ENCODE assay signal across 8 mouse cellular contexts in genomic region chr7:4915669-4916416, GRCm38 (mm10). TPM values are rescaled to one million over a fixed set of nuclear protein-coding genes. Genes with fewer than 3 reads are reported as not detected.
DNase-seq lines count a peak whose midpoint lies in the region; ATAC-seq lines count a peak whose summit lies in the region.

No protein-coding gene starts in this region.

- H3K27ac ChIP-seq in forebrain, embryonic 10.5 days: peak overlapping the region; percentile 100
- peak overlapping the region; percentile 96 for H3K27ac ChIP-seq in midbrain, embryonic 12.5 days (replicated peaks)

- DNase-seq in layer of hippocampus, postnatal 14 days (ENCODE audit: low spot score in 2 of 2): peak; percentile 58 to 59
- DNase-seq in layer of hippocampus, adult 9-11 months: no peak
- peak; percentile 63 for DNase-seq in brain, adult 2 months (ENCODE audit: low read depth, low spot score)
- no peak for DNase-seq in forebrain, embryonic 10.5 days (ENCODE audit: extremely low spot score, low spot score)
- DNase-seq in kidney, postnatal 14 days: peak; percentile 43
- DNase-seq in gastrocnemius, adult 8-10 months (ENCODE audit: low spot score in 2 of 2): no peak
- no peak for DNase-seq in T-cell, adult 2 months (ENCODE audit: low spot score)

- peak overlapping the region; percentile 82 for H3K9ac ChIP-seq in midbrain, embryonic 12.5 days (replicated peaks)

- peak overlapping the region; percentile 79 for H3K4me3 ChIP-seq in forebrain, embryonic 10.5 days
- peak overlapping the region; percentile 76 for H3K4me3 ChIP-seq in midbrain, embryonic 12.5 days

- WGBS in forebrain, embryonic 10.5 days: 29% methylated on average over 14 of the region's 14 CpGs
- 22% methylated on average over 14 of the region's 14 CpGs for WGBS in midbrain, embryonic 12.5 days

- H3K36me3 ChIP-seq in forebrain, embryonic 10.5 days (replicated peaks): peaks cover 37% of the 10 kb centered on the region
- H3K36me3 ChIP-seq in midbrain, embryonic 12.5 days: peaks cover 38% of the 10 kb centered on the region

- H3K9me3 ChIP-seq in forebrain, embryonic 10.5 days: no peaks in the 10 kb centered on the region; the same call in 1 of the 2 replicates
- H3K9me3 ChIP-seq in midbrain, embryonic 12.5 days: no peaks in the 10 kb centered on the region

- peaks cover 37% of the 10 kb centered on the region for H3K4me1 ChIP-seq in forebrain, embryonic 10.5 days
- peaks cover 23% of the 10 kb centered on the region for H3K4me1 ChIP-seq in midbrain, embryonic 12.5 days

- no peaks in the 10 kb centered on the region for H3K27me3 ChIP-seq in forebrain, embryonic 10.5 days (ENCODE audit: poor library complexity, severe bottlenecking)
- peaks cover 2% of the 10 kb centered on the region; the same call in 1 of the 2 replicates for H3K27me3 ChIP-seq in midbrain, embryonic 12.5 days

- peak overlapping the region; percentile 85 for H3K4me2 ChIP-seq in midbrain, embryonic 12.5 days (replicated peaks)

- ATAC-seq in midbrain, embryonic 12.5 days (ENCODE audit: low FRiP score, low read depth): peak; percentile 36; the same call in 1 of the 2 replicates

RNA-seq across cellular contexts. Expression of gene Zfp628, which starts 0.8 kb away (rescaled TPM):
- 10 to 100 TPM; 11.5 to 14.6 TPM for total RNA-seq in layer of hippocampus, postnatal 14 days (2021)
- 4.1 and 4.2 TPM in 2 replicates for polyA plus RNA-seq in forebrain, embryonic 10.5 days (2016; fragmentation: Nextera tagmentation; extraction: Ambion mirVana)
- polyA plus RNA-seq in midbrain, embryonic 12.5 days (2016; fragmentation: Nextera tagmentation; extraction: Ambion mirVana): 4.7 and 4.9 TPM in 2 replicates
- total RNA-seq in gastrocnemius, adult 8-10 months (2022): 10 to 100 TPM in 2 of 4 experiments, 1 to 10 TPM in 2; 8.3 to 10.7 (median 9.7) TPM

RNA-seq across cellular contexts. Expression of gene Nat14, which starts 6.0 kb away (rescaled TPM):
- total RNA-seq in layer of hippocampus, postnatal 14 days (2021): 10 to 100 TPM; 67.8 to 76.2 TPM
- polyA plus RNA-seq in forebrain, embryonic 10.5 days (2016; fragmentation: Nextera tagmentation; extraction: Ambion mirVana): 8.1 and 8.3 TPM in 2 replicates
- polyA plus RNA-seq in midbrain, embryonic 12.5 days (2016; fragmentation: Nextera tagmentation; extraction: Ambion mirVana): 15.1 and 16.6 TPM in 2 replicates
- total RNA-seq in gastrocnemius, adult 8-10 months (2022): 1 to 10 TPM; 4.2 to 5.2 (median 4.6) TPM

RNA-seq across cellular contexts. Expression of gene Gm36210, which starts 9.5 kb away (rescaled TPM):
- under 1 TPM; 0.41 to 0.44 TPM for total RNA-seq in layer of hippocampus, postnatal 14 days (2021)
- 0.12 and 0.22 TPM in 2 replicates for polyA plus RNA-seq in forebrain, embryonic 10.5 days (2016; fragmentation: Nextera tagmentation; extraction: Ambion mirVana)
- not detected in 2 replicates for polyA plus RNA-seq in midbrain, embryonic 12.5 days (2016; fragmentation: Nextera tagmentation; extraction: Ambion mirVana)
- under 1 TPM in 3 of 4 experiments, not detected in 1; 0.29 to 0.81 (median 0.48) TPM for total RNA-seq in gastrocnemius, adult 8-10 months (2022)

RNA-seq across cellular contexts. Expression of gene Ssc5d, which starts 9.7 kb away (rescaled TPM):
- total RNA-seq in layer of hippocampus, postnatal 14 days (2021): 1 to 10 TPM; 2.7 to 2.8 TPM
- 1.2 and 1.3 TPM in 2 replicates for polyA plus RNA-seq in forebrain, embryonic 10.5 days (2016; fragmentation: Nextera tagmentation; extraction: Ambion mirVana)
- polyA plus RNA-seq in midbrain, embryonic 12.5 days (2016; fragmentation: Nextera tagmentation; extraction: Ambion mirVana): 1.6 and 2.0 TPM in 2 replicates
- 1 to 10 TPM; 1.9 to 4.6 (median 2.5) TPM for total RNA-seq in gastrocnemius, adult 8-10 months (2022)

RNA-seq across cellular contexts. Expression of gene Isoc2a, which starts 38.9 kb away (rescaled TPM):
- total RNA-seq in layer of hippocampus, postnatal 14 days (2021): 1 to 10 TPM; 8.9 to 9.8 TPM
- 0.73 and 1.0 TPM in 2 replicates for polyA plus RNA-seq in forebrain, embryonic 10.5 days (2016; fragmentation: Nextera tagmentation; extraction: Ambion mirVana)
- polyA plus RNA-seq in midbrain, embryonic 12.5 days (2016; fragmentation: Nextera tagmentation; extraction: Ambion mirVana): 0.68 and 0.80 TPM in 2 replicates
- 10 to 100 TPM; 23.6 to 32.4 (median 28.2) TPM for total RNA-seq in gastrocnemius, adult 8-10 months (2022)

Comparison
In these comparisons a context has a peak if more than half of its experiments do, and no peak if none do; other contexts are left out.
1. DNase-seq: peak in layer of hippocampus, postnatal 14 days (2 of 2), brain, adult 2 months (single experiment) and kidney, postnatal 14 days (single experiment); none in layer of hippocampus, adult 9-11 months (single experiment), forebrain, embryonic 10.5 days (single experiment), gastrocnemius, adult 8-10 months (0 of 2) and T-cell, adult 2 months (single experiment).
2. RNA of gene Nat14, which starts 6.0 kb away (total RNA-seq): 67.8 to 76.2 TPM in layer of hippocampus, postnatal 14 days; 4.2 to 5.2 TPM in gastrocnemius, adult 8-10 months; every median in the first group is over 10 times any median in the second.